Mouse (Mus musculus) lung, embryonic 14.5 days (tissue): ENCODE measurements at regions not wholly inside any gene's neighbourhood (a gene's known extent, or its start where the extent isn't known, plus 50 kb on each side); places are given as distances from the start of the nearest gene placed in this dataset.
"Not testable (repeated sequence)": the region's sequence is repeated elsewhere in the genome, so short reads cannot be mapped to it uniquely, and the experiment has no call there.

Experiments
- ATAC-seq: fragments of 200-750 bp; cut with Nextera tagmentation; 2 replicates; pipeline ENCODE4 v1.8.0; 2017; ENCODE audit warnings: mild to moderate bottlenecking, moderate TSS enrichment, moderate library complexity; ENCODE audit not compliant: insufficient read depth
- DNase-seq: peaks from one replicate; pipeline ENCODE4 v3.0.0-alpha.2; 2015
- H3K27ac ChIP-seq: fragments of 300-500 bp; sonication (generic); 2 replicates; pipeline ENCODE4 v1.5.1; 2014; ENCODE audit warnings: low read depth, mild to moderate bottlenecking, moderate library complexity
- H3K27me3 ChIP-seq: fragments of 300-500 bp; sonication (generic); 2 replicates; pipeline ENCODE4 v1.6.1; 2014; ENCODE audit warnings: low read length, control low read depth; ENCODE audit not compliant: insufficient read depth
- H3K36me3 ChIP-seq: fragments of 300-500 bp; sonication (generic); 2 replicates; pipeline ENCODE4 v1.6.1; 2014; ENCODE audit warnings: control low read depth; ENCODE audit not compliant: insufficient read depth
- H3K4me1 ChIP-seq: fragments of 300-500 bp; sonication (generic); 2 replicates; pipeline ENCODE4 v1.6.1; 2014; ENCODE audit warnings: antibody characterized with exemption, control low read depth; ENCODE audit not compliant: insufficient read depth
- H3K4me2 ChIP-seq: fragments of 300-500 bp; sonication (generic); 2 replicates; pipeline ENCODE4 v1.6.1; 2014; ENCODE audit warnings: mild to moderate bottlenecking
- H3K4me3 ChIP-seq: fragments of 300-500 bp; sonication (generic); 2 replicates; pipeline ENCODE4 v1.5.1; 2014; ENCODE audit warnings: low read depth, low read length
- H3K9ac ChIP-seq: fragments of 300-500 bp; sonication (generic); 2 replicates; pipeline ENCODE4 v1.6.1; 2014
- H3K9me3 ChIP-seq: fragments of 300-500 bp; sonication (generic); 2 replicates; pipeline ENCODE4 v1.6.1; 2016; ENCODE audit warnings: low read depth, low read length, control low read depth
- WGBS: fragments of 180-500 bp; shearing (Covaris S2); extraction: QIAGEN DNeasy Blood & Tissue Kit; methylation state at CpG from one replicate; pipeline ENCODE4 v1.1.7; 2014; 5-methylcytosine and 5-hydroxymethylcytosine counted together

GRCm38 (mm10) chr14:52988563-52988962 lies 493.0 kb upstream of the Olfr1507 start:
- not testable (repeated sequence) for H3K9ac ChIP-seq, H3K4me3 ChIP-seq, H3K27me3 ChIP-seq, H3K9me3 ChIP-seq, H3K36me3 ChIP-seq, H3K4me1 ChIP-seq, DNase-seq, ATAC-seq, H3K27ac ChIP-seq, H3K4me2 ChIP-seq
- WGBS = no CpG with 5 or more reads among the region's 6 CpGs

- H3K36me3 ChIP-seq, H3K27me3 ChIP-seq, H3K4me3 ChIP-seq, H3K27ac ChIP-seq, ATAC-seq, H3K9me3 ChIP-seq, H3K4me2 ChIP-seq, DNase-seq, H3K4me1 ChIP-seq, H3K9ac ChIP-seq: not testable (repeated sequence)
- no CpG with 5 or more reads among the region's 12 CpGs for WGBS
Measured at GRCm38 (mm10) chr14:52972207-52973003, 476.9 kb upstream of the Olfr1507 start.

GRCm38 (mm10) chr14:52962110-52962509 lies 466.6 kb upstream of the Olfr1507 start:
- not testable (repeated sequence) for DNase-seq, H3K36me3 ChIP-seq, H3K4me2 ChIP-seq, H3K9me3 ChIP-seq, ATAC-seq, H3K9ac ChIP-seq, H3K27me3 ChIP-seq, H3K4me3 ChIP-seq, H3K4me1 ChIP-seq, H3K27ac ChIP-seq
- 90% methylated on average over 3 of the region's 4 CpGs for WGBS

- not testable (repeated sequence) for H3K4me2 ChIP-seq, H3K36me3 ChIP-seq, H3K9me3 ChIP-seq, H3K4me1 ChIP-seq, H3K9ac ChIP-seq, H3K27ac ChIP-seq, H3K4me3 ChIP-seq, ATAC-seq, DNase-seq, H3K27me3 ChIP-seq
- 100% methylated on average over 1 of the region's 2 CpGs for WGBS
Measured at GRCm38 (mm10) chr14:52956515-52956914, 461.0 kb upstream of the Olfr1507 start.

- H3K36me3 ChIP-seq, H3K4me1 ChIP-seq, H3K9ac ChIP-seq, H3K4me2 ChIP-seq, ATAC-seq, DNase-seq, H3K9me3 ChIP-seq, H3K4me3 ChIP-seq, H3K27me3 ChIP-seq, H3K27ac ChIP-seq: not testable (repeated sequence)
- no CpG with 5 or more reads among the region's 3 CpGs for WGBS
Measured at GRCm38 (mm10) chr14:52944925-52945324, 449.4 kb upstream of the Olfr1507 start.

GRCm38 (mm10) chr14:52942438-52942837 lies 446.9 kb upstream of the Olfr1507 start:
- not testable (repeated sequence) for H3K4me3 ChIP-seq, H3K9ac ChIP-seq, DNase-seq, H3K27me3 ChIP-seq, ATAC-seq, H3K27ac ChIP-seq, H3K4me1 ChIP-seq, H3K4me2 ChIP-seq, H3K9me3 ChIP-seq, H3K36me3 ChIP-seq

- H3K9ac ChIP-seq, H3K4me3 ChIP-seq, H3K27me3 ChIP-seq, H3K9me3 ChIP-seq, ATAC-seq, DNase-seq, H3K36me3 ChIP-seq, H3K4me2 ChIP-seq, H3K27ac ChIP-seq, H3K4me1 ChIP-seq: not testable (repeated sequence)
- no CpG with 5 or more reads among the region's 1 CpGs for whole genome bisulfite sequencing
Measured at GRCm38 (mm10) chr14:52941747-52942146, 446.2 kb upstream of the Olfr1507 start.

GRCm38 (mm10) chr14:52920138-52920537 lies 424.6 kb upstream of the Olfr1507 start:
- H3K9ac ChIP-seq, DNase-seq: not testable (repeated sequence)

GRCm38 (mm10) chr14:52913814-52914213 lies 418.3 kb upstream of the Olfr1507 start:
- H3K36me3 ChIP-seq, H3K9me3 ChIP-seq, H3K9ac ChIP-seq, H3K27ac ChIP-seq, H3K4me1 ChIP-seq, ATAC-seq, DNase-seq, H3K4me2 ChIP-seq, H3K4me3 ChIP-seq, H3K27me3 ChIP-seq: not testable (repeated sequence)
- WGBS = no CpG with 5 or more reads among the region's 1 CpGs

More at GRCm38 (mm10) chr14:52920138-52920537, 424.6 kb upstream of the Olfr1507 start:
- H3K36me3 ChIP-seq, H3K27me3 ChIP-seq, H3K27ac ChIP-seq, ATAC-seq, H3K4me2 ChIP-seq, H3K9me3 ChIP-seq, H3K4me1 ChIP-seq, H3K4me3 ChIP-seq: not testable (repeated sequence)
- WGBS = no CpG with 5 or more reads among the region's 5 CpGs

- DNase-seq, H3K4me1 ChIP-seq, ATAC-seq, H3K9me3 ChIP-seq, H3K36me3 ChIP-seq, H3K4me2 ChIP-seq, H3K27ac ChIP-seq, H3K4me3 ChIP-seq, H3K9ac ChIP-seq, H3K27me3 ChIP-seq: not testable (repeated sequence)
- WGBS = no CpG with 5 or more reads among the region's 3 CpGs
Measured at GRCm38 (mm10) chr14:52899629-52900028, 404.1 kb upstream of the Olfr1507 start.

- not testable (repeated sequence) for H3K9ac ChIP-seq, H3K9me3 ChIP-seq, H3K27me3 ChIP-seq, H3K4me3 ChIP-seq, H3K4me2 ChIP-seq, H3K36me3 ChIP-seq, DNase-seq, H3K4me1 ChIP-seq, ATAC-seq, H3K27ac ChIP-seq
Measured at GRCm38 (mm10) chr14:52898310-52898709, 402.8 kb upstream of the Olfr1507 start.
